13 mouse cellular contexts compared by ENCODE assay signal in genomic region chr2:63117209-63118193, GRCm38 (mm10).
A peak's percentile ranks its signal among the peaks of the same experiment; 100 is the strongest.
DNase-seq lines count a peak whose midpoint lies in the region; ATAC-seq lines count a peak whose summit lies in the region.
"Had no signal": no experiment of that assay in that cellular context is flagged by ENCODE, and none has a peak within 500 bp of the region (broad histone marks: within the 10 kb centered on the region; RNA-seq: fewer than 3 reads in every experiment).

No protein-coding gene starts in this region.

- no peaks in the 10 kb centered on the region for H3K27me3 ChIP-seq in heart, embryonic 11.5 days (ENCODE audit: control insufficient read depth, insufficient read depth, low read length)
- no peaks in the 10 kb centered on the region for H3K27me3 ChIP-seq in hindbrain, embryonic 11.5 days (ENCODE audit: control insufficient read depth, insufficient read depth, low read length)
- no peaks in the 10 kb centered on the region for H3K27me3 ChIP-seq in midbrain, embryonic 16.5 days (ENCODE audit: control insufficient read depth, insufficient read depth, low read depth, low read length)
- H3K27me3 ChIP-seq: limb, embryonic 15.5 days had no signal

- DNase-seq in heart, postnatal 36 days: no peak
- peak; percentile 19 for DNase-seq in embryo, embryonic 10 days (ENCODE audit: low spot score)
- peak; percentile 43 for DNase-seq in hindbrain, embryonic 11.5 days (ENCODE audit: low spot score)
- no peak for DNase-seq in spleen, postnatal 10 days (ENCODE audit: low spot score in 2 of 2)
- DNase-seq in kidney, adult 9 months: no peak
- DNase-seq in thymus, postnatal 4 days: no peak
- DNase-seq: adrenal gland, adult 8-10 months; cerebellum, adult 8-10 months; heart, postnatal 14 days; lung, postnatal 10 days had no signal

- H3K4me2 ChIP-seq in heart, embryonic 11.5 days: no peak overlapping the region; the same call in 1 of the 2 replicates
- H3K4me2 ChIP-seq in hindbrain, embryonic 11.5 days (replicated peaks; ENCODE audit: low read depth, low read length): no peak overlapping the region
- H3K4me2 ChIP-seq in midbrain, embryonic 16.5 days (ENCODE audit: low read length): peak overlapping the region; percentile 28
- H3K4me2 ChIP-seq: limb, embryonic 15.5 days had no signal

- intact Hi-C loops in heart, postnatal 36 days (cut with DNase I): no loop called here

- H3K9ac ChIP-seq in heart, embryonic 11.5 days (ENCODE audit: low read depth, low read length): no peak overlapping the region
- no peak overlapping the region for H3K9ac ChIP-seq in hindbrain, embryonic 11.5 days (ENCODE audit: low read depth, low read length)
- no peak overlapping the region for H3K9ac ChIP-seq in midbrain, embryonic 16.5 days (ENCODE audit: low read depth, low read length)
- H3K9ac ChIP-seq: limb, embryonic 15.5 days had no signal

- H3K9me3 ChIP-seq in heart, embryonic 11.5 days (replicated peaks; ENCODE audit: control insufficient read depth, low read length): no peaks in the 10 kb centered on the region
- no peaks in the 10 kb centered on the region for H3K9me3 ChIP-seq in hindbrain, embryonic 11.5 days (ENCODE audit: control insufficient read depth, low read length)
- H3K9me3 ChIP-seq in midbrain, embryonic 16.5 days (replicated peaks; ENCODE audit: control insufficient read depth, low read length, poor library complexity, severe bottlenecking): no peaks in the 10 kb centered on the region
- H3K9me3 ChIP-seq: limb, embryonic 15.5 days had no signal

- 73% methylated on average over 4 of the region's 4 CpGs for WGBS in heart, embryonic 11.5 days (ENCODE audit: insufficient replicate concordance)
- WGBS in hindbrain, embryonic 11.5 days: 61% methylated on average over 4 of the region's 4 CpGs
- WGBS in midbrain, embryonic 16.5 days: 36% methylated on average over 4 of the region's 4 CpGs

- 0 out of 2 replicates have a peak overlapping the region, but pooled peaks have one; percentile 10 for H3K27ac ChIP-seq in heart, embryonic 11.5 days (ENCODE audit: low read depth, low read length)
- H3K27ac ChIP-seq in hindbrain, embryonic 11.5 days (ENCODE audit: low read depth, low read length): no peak overlapping the region
- peak overlapping the region; percentile 71 for H3K27ac ChIP-seq in midbrain, embryonic 16.5 days (ENCODE audit: low read length)
- H3K27ac ChIP-seq: limb, embryonic 15.5 days had no signal

- no peak for ATAC-seq in heart, embryonic 11.5 days (replicated peaks; ENCODE audit: insufficient number of reproducible peaks, low FRiP score, low TSS enrichment)
- peak; percentile 90 for ATAC-seq in hindbrain, embryonic 11.5 days (ENCODE audit: low FRiP score)
- peak; percentile 88 for ATAC-seq in midbrain, embryonic 16.5 days

- no peaks in the 10 kb centered on the region for H3K36me3 ChIP-seq in heart, embryonic 11.5 days (ENCODE audit: control insufficient read depth, insufficient read depth, low read length)
- no peaks in the 10 kb centered on the region for H3K36me3 ChIP-seq in hindbrain, embryonic 11.5 days (ENCODE audit: control insufficient read depth, insufficient read depth, low read length)
- H3K36me3 ChIP-seq in midbrain, embryonic 16.5 days (ENCODE audit: control insufficient read depth, insufficient read depth, low read length): no peaks in the 10 kb centered on the region
- H3K36me3 ChIP-seq: limb, embryonic 15.5 days had no signal

- H3K4me1 ChIP-seq in heart, embryonic 11.5 days (ENCODE audit: control insufficient read depth, insufficient read depth, low read length): peaks cover 4% of the 10 kb centered on the region
- no peaks in the 10 kb centered on the region for H3K4me1 ChIP-seq in hindbrain, embryonic 11.5 days (replicated peaks; ENCODE audit: control insufficient read depth, insufficient read depth, low read length)
- H3K4me1 ChIP-seq in midbrain, embryonic 16.5 days (ENCODE audit: control insufficient read depth, insufficient read depth, low read length): peaks cover 10% of the 10 kb centered on the region
- H3K4me1 ChIP-seq: limb, embryonic 15.5 days had no signal

- no peak overlapping the region for H3K4me3 ChIP-seq in heart, embryonic 11.5 days (ENCODE audit: low read depth, low read length)
- no peak overlapping the region for H3K4me3 ChIP-seq in hindbrain, embryonic 11.5 days (ENCODE audit: low read depth, low read length)
- H3K4me3 ChIP-seq in midbrain, embryonic 16.5 days (ENCODE audit: low read depth, low read length): no peak overlapping the region
- H3K4me3 ChIP-seq: limb, embryonic 15.5 days had no signal

Comparison
In these comparisons a context has a peak if more than half of its experiments do, and no peak if none do; other contexts are left out.
1. DNase-seq: peak in embryo, embryonic 10 days (single experiment) and hindbrain, embryonic 11.5 days (single experiment); none in heart, postnatal 36 days (0 of 2), spleen, postnatal 10 days (0 of 2), kidney, adult 9 months (single experiment) and thymus, postnatal 4 days (single experiment).